Mouse (Mus musculus) heart, adult 2 months (tissue): Measurements from ENCODE around the gene Eps8l3.

Experiments used
- CTCF ChIP-seq: fragments of 200-600 bp; IDR thresholded peaks from 2 replicates; pipeline ENCODE4 v1.8.1; 2022; ENCODE audit warnings: antibody characterized with exemption, mild to moderate bottlenecking, moderate library complexity
- POLR2A ChIP-seq: fragments of 200-500 bp; IDR thresholded peaks from 2 replicates; pipeline ENCODE4 v1.6.1; 2011; ENCODE audit warnings: mild to moderate bottlenecking, low read depth, low read length, control low read depth; ENCODE audit not compliant: insufficient read depth

DNA sequence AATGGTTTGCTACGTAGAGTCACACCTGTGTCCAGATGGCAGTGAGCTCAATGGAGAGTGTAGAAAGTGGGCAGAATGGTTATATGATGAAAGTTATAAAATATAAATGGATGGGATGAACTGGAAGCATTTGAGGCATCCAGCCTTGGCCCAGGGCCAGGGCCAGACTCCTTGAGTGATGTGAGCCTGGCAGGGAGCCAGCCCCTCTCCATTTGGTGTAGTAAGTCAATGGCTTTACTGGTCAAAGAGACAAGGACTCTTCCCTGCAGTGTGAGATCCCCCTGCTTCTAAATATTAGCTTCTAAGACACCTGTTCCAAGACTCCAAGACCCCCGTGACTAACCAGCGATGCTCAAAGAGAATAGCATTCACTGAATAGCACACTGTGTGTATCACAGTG, 33.0 kb upstream of the Eps8l3 start:
- TF ChIP-seq CTCF (no peak), POLR2A (no peak)
